Mouse (Mus musculus): ENCODE data around the gene Insc. TPM values are rescaled to one million over a fixed set of nuclear protein-coding genes. Genes with fewer than 3 reads are reported as not detected.
"Not testable (repeated sequence)": the region's sequence is repeated elsewhere in the genome, so short reads cannot be mapped to it uniquely, and the experiment has no call there.

Gene Insc
- polyA plus RNA-seq (2012; ENCODE audit: insufficient read depth, insufficient read length, low replicate concordance, missing spikeins) = not detected in 2 replicates

- Histone ChIP-seq H3K4me3 (ENCODE audit: insufficient read depth, low read depth, low read length) (no peak within 1 kb of the TSS), H3K27ac (ENCODE audit: insufficient read depth, low read depth, low read length) (no peak within 1 kb of the TSS), H3K4me1 (ENCODE audit: control insufficient read depth, insufficient read depth, low read length) (peaks cover 9% of the 10 kb centered on the region)
- TF ChIP-seq POLR2A (IDR thresholded peaks at IDR 0.05; ENCODE audit: insufficient read depth, low read depth, low read length) = no peak
- TF ChIP-seq CTCF (IDR thresholded peaks at IDR 0.05; ENCODE audit: insufficient read depth, low read depth, low read length) = no peak
- WGBS = 81% methylated on average over 5 of the region's 5 CpGs
Measured at GRCm38 (mm10) chr7:114743022-114743780, at the start of gene Insc. Insc (plus strand) TSS chr7:114743694.

DNA sequence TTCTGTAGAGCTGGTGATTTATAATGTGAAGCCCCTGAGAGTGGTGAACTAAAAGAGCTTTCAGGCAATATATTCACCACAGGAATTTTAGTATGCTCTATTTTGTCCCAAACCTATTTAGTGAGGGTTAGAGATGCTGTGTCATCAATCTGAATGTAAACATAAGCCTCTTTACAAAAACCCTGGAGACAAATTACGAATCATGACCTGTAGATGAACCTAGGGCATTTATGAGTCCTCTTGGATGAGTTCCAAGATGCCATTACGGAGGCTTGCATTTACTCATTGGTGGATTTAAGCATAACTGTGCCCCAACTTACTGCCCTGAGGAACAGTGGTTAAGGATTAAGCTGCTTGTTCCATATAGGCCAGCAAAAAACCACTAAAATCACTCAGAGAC is 42.6 kb upstream of the Insc start:
- Histone ChIP-seq H3K4me3 (ENCODE audit: insufficient read depth, low read depth, low read length) (no peak overlapping the region), H3K27ac (ENCODE audit: insufficient read depth, low read depth, low read length) (no peak overlapping the region), H3K4me1 (ENCODE audit: control insufficient read depth, insufficient read depth, low read length) (no peaks in the 10 kb centered on the region)
- 47% methylated on average over 2 of the region's 2 CpGs for WGBS
- TF ChIP-seq POLR2A (IDR thresholded peaks at IDR 0.05; ENCODE audit: insufficient read depth, low read depth, low read length) (no peak), CTCF (IDR thresholded peaks at IDR 0.05; ENCODE audit: insufficient read depth, low read depth, low read length) (no peak)

DNA sequence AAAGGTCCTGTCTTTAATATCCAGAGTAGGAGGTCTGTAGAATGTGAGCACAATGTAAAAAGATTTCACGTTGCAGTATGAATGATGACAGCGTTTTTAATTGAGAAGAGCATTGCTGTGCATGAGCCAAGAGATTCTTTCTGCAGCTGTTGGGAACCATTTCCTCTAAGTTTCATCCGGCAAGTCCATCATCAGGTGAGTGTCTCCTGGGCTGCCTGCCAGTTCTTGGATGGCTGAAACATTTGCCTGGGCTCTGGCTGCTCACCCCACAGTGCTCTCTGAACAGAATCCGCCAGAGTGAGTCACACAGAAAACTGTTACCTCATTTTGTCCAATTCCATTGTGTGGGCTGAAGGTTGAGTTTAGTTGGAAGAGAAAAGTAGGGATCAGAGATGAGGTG is 36.8 kb upstream of the Insc start:
- TF ChIP-seq POLR2A (IDR thresholded peaks at IDR 0.05; ENCODE audit: insufficient read depth, low read depth, low read length) = no peak
- TF ChIP-seq CTCF (IDR thresholded peaks at IDR 0.05; ENCODE audit: insufficient read depth, low read depth, low read length) = no peak
- WGBS = 73% methylated on average over 4 of the region's 4 CpGs
- H3K4me1 ChIP-seq (ENCODE audit: control insufficient read depth, insufficient read depth, low read length) = no peaks in the 10 kb centered on the region
- H3K27ac ChIP-seq (ENCODE audit: insufficient read depth, low read depth, low read length) = no peak overlapping the region
- H3K4me3 ChIP-seq (ENCODE audit: insufficient read depth, low read depth, low read length) = no peak overlapping the region

DNA sequence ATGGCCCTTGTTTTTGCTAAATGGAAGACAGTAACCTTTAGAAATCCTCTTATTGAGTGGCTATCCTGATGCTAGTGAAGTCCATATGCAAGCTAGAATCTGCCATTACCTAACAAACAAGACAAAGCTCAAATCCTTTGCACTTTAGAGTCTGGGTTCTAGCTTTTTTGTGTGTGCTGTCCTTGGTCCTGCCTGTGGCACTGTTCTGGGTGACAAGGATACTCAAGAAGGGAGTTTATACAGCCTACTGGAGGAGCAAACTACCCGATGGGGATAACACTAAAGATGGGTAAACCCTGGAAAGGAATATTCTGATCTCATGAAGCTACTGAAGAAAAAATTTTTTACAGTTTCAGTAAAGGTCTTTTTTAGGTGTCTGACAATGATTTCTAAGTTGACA is 36.1 kb upstream of the Insc start:
- Histone ChIP-seq H3K4me3 (ENCODE audit: insufficient read depth, low read depth, low read length) (no peak overlapping the region), H3K4me1 (ENCODE audit: control insufficient read depth, insufficient read depth, low read length) (no peaks in the 10 kb centered on the region), H3K27ac (ENCODE audit: insufficient read depth, low read depth, low read length) (no peak overlapping the region)
- WGBS = 78% methylated on average over 1 of the region's 1 CpGs
- no peak for TF ChIP-seq POLR2A (IDR thresholded peaks at IDR 0.05; ENCODE audit: insufficient read depth, low read depth, low read length)
- no peak for TF ChIP-seq CTCF (IDR thresholded peaks at IDR 0.05; ENCODE audit: insufficient read depth, low read depth, low read length)

DNA sequence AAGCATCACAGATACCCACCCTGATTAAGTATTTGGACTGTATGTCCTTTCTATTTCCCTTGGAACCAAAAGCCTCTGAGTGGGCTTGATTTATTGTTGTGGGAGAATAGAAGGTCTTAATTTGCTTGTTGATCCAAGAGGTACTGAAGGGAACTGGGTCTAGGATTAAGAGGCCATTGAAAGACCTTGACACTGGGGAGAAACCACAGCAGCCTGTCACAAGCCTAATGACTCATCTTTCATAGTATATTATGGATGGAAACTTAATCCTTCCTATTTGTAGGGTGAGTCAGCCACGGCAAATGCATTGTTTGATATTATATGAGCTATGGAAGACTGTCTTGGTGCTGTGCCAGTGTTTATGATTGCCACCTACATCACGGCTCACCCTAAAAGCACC is 33.1 kb upstream of the Insc start:
- H3K4me1 ChIP-seq (ENCODE audit: control insufficient read depth, insufficient read depth, low read length) = no peaks in the 10 kb centered on the region
- no peak overlapping the region for H3K4me3 ChIP-seq (ENCODE audit: insufficient read depth, low read depth, low read length)

DNA sequence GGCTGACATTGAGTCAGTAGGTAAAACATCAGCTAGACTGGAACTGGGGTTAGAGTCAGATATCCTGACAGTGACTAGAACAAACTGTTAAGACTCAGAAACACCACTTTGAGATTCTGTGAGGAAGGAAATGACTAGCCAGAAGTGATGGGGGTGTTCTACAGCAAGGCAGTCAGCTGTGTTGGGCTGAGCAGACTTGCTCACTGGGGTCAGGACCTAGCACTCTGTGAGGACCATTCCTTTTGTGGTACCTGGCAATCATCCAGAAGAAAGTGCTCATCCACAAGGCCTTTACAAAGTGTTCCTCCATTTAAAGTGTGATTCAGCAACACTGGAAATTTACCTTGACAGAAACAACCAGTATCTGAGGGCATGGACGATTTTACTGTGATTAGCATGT is 31.0 kb upstream of the Insc start:
- no peak overlapping the region for H3K27ac ChIP-seq (ENCODE audit: insufficient read depth, low read depth, low read length)
- WGBS = 62% methylated on average over 1 of the region's 1 CpGs
- TF ChIP-seq CTCF (IDR thresholded peaks at IDR 0.05; ENCODE audit: insufficient read depth, low read depth, low read length) (no peak), POLR2A (IDR thresholded peaks at IDR 0.05; ENCODE audit: insufficient read depth, low read depth, low read length) (no peak)
- H3K4me1 ChIP-seq (ENCODE audit: control insufficient read depth, insufficient read depth, low read length) = no peaks in the 10 kb centered on the region
- H3K4me3 ChIP-seq (ENCODE audit: insufficient read depth, low read depth, low read length) = no peak overlapping the region

More for the DNA sequence above, 33.1 kb upstream of the Insc start:
- no peak overlapping the region for H3K27ac ChIP-seq (ENCODE audit: insufficient read depth, low read depth, low read length)
- TF ChIP-seq CTCF (IDR thresholded peaks at IDR 0.05; ENCODE audit: insufficient read depth, low read depth, low read length) = no peak
- no peak for TF ChIP-seq POLR2A (IDR thresholded peaks at IDR 0.05; ENCODE audit: insufficient read depth, low read depth, low read length)
- WGBS = 91% methylated on average over 2 of the region's 2 CpGs

DNA sequence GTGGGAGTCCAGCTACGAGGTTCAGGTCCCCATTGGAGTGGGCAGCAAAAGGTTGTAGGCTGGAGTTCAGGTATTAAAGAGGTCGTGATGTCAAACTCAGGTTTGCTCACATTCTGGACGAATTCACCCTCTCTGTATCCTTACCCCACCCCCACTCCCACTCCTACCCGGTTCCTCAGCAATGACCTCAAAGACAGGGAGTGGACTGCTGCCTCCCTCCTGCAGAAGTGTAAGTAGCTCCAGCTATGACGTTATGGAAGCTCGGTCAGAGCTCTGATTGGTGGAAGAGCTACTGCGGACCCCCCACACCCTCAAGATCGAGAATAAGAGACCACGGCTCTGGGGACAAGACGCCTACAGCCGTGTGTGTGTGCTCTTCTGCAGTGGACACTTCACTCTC is 25.2 kb upstream of the Insc start, which contains the start of gene Calcb:
Gene Calcb (plus strand): TSS at position 344 of the 400 bp plus-strand sequence.
- Histone ChIP-seq H3K27ac (ENCODE audit: insufficient read depth, low read depth, low read length) (no peak within 1 kb of the TSS), H3K4me3 (ENCODE audit: insufficient read depth, low read depth, low read length) (no peak within 1 kb of the TSS), H3K4me1 (ENCODE audit: control insufficient read depth, insufficient read depth, low read length) (peaks cover 3% of the 10 kb centered on the region; the same call in 1 of the 2 replicates)
- 5% methylated on average over 11 of the region's 11 CpGs for WGBS
- TF ChIP-seq CTCF (IDR thresholded peaks at IDR 0.05; ENCODE audit: insufficient read depth, low read depth, low read length) (no peak), POLR2A (IDR thresholded peaks at IDR 0.05; ENCODE audit: insufficient read depth, low read depth, low read length) (no peak)

- WGBS = 6% methylated on average over 17 of the region's 17 CpGs
- TF ChIP-seq CTCF (IDR thresholded peaks at IDR 0.05; ENCODE audit: insufficient read depth, low read depth, low read length) (no peak), POLR2A (IDR thresholded peaks at IDR 0.05; ENCODE audit: insufficient read depth, low read depth, low read length) (no peak)
- peaks cover 3% of the 10 kb centered on the region; the same call in 1 of the 2 replicates for H3K4me1 ChIP-seq (ENCODE audit: control insufficient read depth, insufficient read depth, low read length)
- H3K4me3 ChIP-seq (ENCODE audit: insufficient read depth, low read depth, low read length) = no peak overlapping the region
- H3K27ac ChIP-seq (ENCODE audit: insufficient read depth, low read depth, low read length) = no peak overlapping the region
Measured at GRCm38 (mm10) chr7:114719381-114720131, 23.9 kb upstream of the Insc start.

GRCm38 (mm10) chr7:114729696-114730095 is 13.8 kb upstream of the Insc start:
- WGBS = 69% methylated on average over 4 of the region's 4 CpGs
- H3K4me1 ChIP-seq (ENCODE audit: control insufficient read depth, insufficient read depth, low read length); H3K27ac ChIP-seq (ENCODE audit: insufficient read depth, low read depth, low read length); H3K4me3 ChIP-seq (ENCODE audit: insufficient read depth, low read depth, low read length): not testable (repeated sequence)

Data from olfactory bulb, adult 2 months (tissue).